Mouse (Mus musculus) cerebellum, adult 2 months (tissue): Measurements from ENCODE around the gene Il31ra.

Experiments
- CTCF ChIP-seq: fragments of 200-500 bp; IDR thresholded peaks from 2 replicates; pipeline ENCODE4 v1.5.1; 2011; ENCODE audit warnings: low read depth, mild to moderate bottlenecking, control low read depth, low read length, moderate library complexity, borderline replicate concordance; ENCODE audit not compliant: insufficient read depth
- POLR2A ChIP-seq: fragments of 200-500 bp; IDR thresholded peaks from 2 replicates; pipeline ENCODE4 v1.6.1; 2011; ENCODE audit warnings: low read length, control low read depth, borderline replicate concordance; ENCODE audit not compliant: insufficient read depth

- TF ChIP-seq CTCF (no peak), POLR2A (no peak)
Measured at GRCm38 (mm10) chr13:112507691-112508090, 86.5 kb downstream of the Il31ra start.
